Mouse (Mus musculus) myocyte (in vitro differentiated cells): ENCODE measurements around the gene Glmn. TPM values are rescaled to one million over a fixed set of nuclear protein-coding genes. Genes with fewer than 3 reads are reported as not detected.

Experiments
- H3K27me3 ChIP-seq: one replicate; pipeline ENCODE4 v1.6.1; 2011; ENCODE audit not compliant: control insufficient read depth, insufficient read depth, insufficient read length
- H3K36me3 ChIP-seq: one replicate; pipeline ENCODE4 v1.6.1; 2011; ENCODE audit not compliant: control insufficient read depth, insufficient read depth
- H3K4me2 ChIP-seq: one replicate; pipeline ENCODE4 v1.6.1; 2011; ENCODE audit warnings: low read depth, control low read depth
- H3K4me3 ChIP-seq: one replicate; pipeline ENCODE4 v1.5.1; 2011; ENCODE audit warnings: mild to moderate bottlenecking, control low read depth, moderate library complexity
- H3K79me2 ChIP-seq: one replicate; pipeline ENCODE4 v1.6.1; 2011; ENCODE audit not compliant: control insufficient read depth, insufficient read depth
- H3ac ChIP-seq: one replicate; pipeline ENCODE4 v1.6.1; 2011; ENCODE audit not compliant: control insufficient read depth, insufficient read length
- CEBPB ChIP-seq: IDR thresholded peaks from 2 replicates; pipeline ENCODE4 v1.6.1; 2011; ENCODE audit warnings: mild to moderate bottlenecking, moderate library complexity; ENCODE audit not compliant: poor library complexity, insufficient read depth, severe bottlenecking
- E2F4 ChIP-seq: IDR thresholded peaks from one replicate; pipeline ENCODE4 v1.6.1; 2011; ENCODE audit warnings: mild to moderate bottlenecking, control low read depth, moderate library complexity; ENCODE audit not compliant: insufficient read depth
- MAX ChIP-seq: IDR thresholded peaks from one replicate; pipeline ENCODE4 v1.6.1; 2011; ENCODE audit warnings: low read depth, mild to moderate bottlenecking, control low read depth
- MYOD1 ChIP-seq, 3 experiments: IDR thresholded peaks; one replicate each; pipeline ENCODE4 v1.6.1; 2011; ENCODE audit warnings: control low read depth in 2 of 3, low read depth in 2 of 3, mild to moderate bottlenecking in 2 of 3, moderate library complexity in 1 of 3; ENCODE audit not compliant: insufficient read length in 2 of 3, control insufficient read depth in 1 of 3
- MYOG ChIP-seq, 3 experiments: IDR thresholded peaks; one replicate each; pipeline ENCODE4 v1.6.1; 2011; ENCODE audit warnings: control low read depth in 2 of 3, low read depth in 2 of 3, mild to moderate bottlenecking in 2 of 3; ENCODE audit not compliant: insufficient read length in 2 of 3, control insufficient read depth in 1 of 3, insufficient read depth in 1 of 3
- POLR2A ChIP-seq: IDR thresholded peaks from one replicate; pipeline ENCODE4 v1.6.1; 2011; ENCODE audit warnings: low read depth, mild to moderate bottlenecking, control low read depth, moderate library complexity; ENCODE audit not compliant: insufficient read length
- POLR2AphosphoS2 ChIP-seq: IDR thresholded peaks from one replicate; pipeline ENCODE4 v1.6.1; 2011; ENCODE audit warnings: low read depth, control low read depth; ENCODE audit not compliant: insufficient read length
- REST ChIP-seq: IDR thresholded peaks from one replicate; pipeline ENCODE4 v1.6.1; 2011; ENCODE audit warnings: mild to moderate bottlenecking, control low read depth, moderate library complexity; ENCODE audit not compliant: insufficient read depth, insufficient read length
- SRF ChIP-seq: IDR thresholded peaks from one replicate; pipeline ENCODE4 v1.6.1; 2011; ENCODE audit warnings: low read depth; ENCODE audit not compliant: control insufficient read depth, insufficient read length
- TCF12 ChIP-seq: IDR thresholded peaks from one replicate; pipeline ENCODE4 v1.6.1; 2011; ENCODE audit warnings: mild to moderate bottlenecking, control low read depth; ENCODE audit not compliant: poor library complexity, insufficient read depth, severe bottlenecking
- TCF3 ChIP-seq: IDR thresholded peaks from one replicate; pipeline ENCODE4 v1.6.1; 2011; ENCODE audit warnings: low read depth, control low read depth; ENCODE audit not compliant: insufficient read length
- USF1 ChIP-seq: IDR thresholded peaks from one replicate; pipeline ENCODE4 v1.6.1; 2011; ENCODE audit warnings: low read depth, mild to moderate bottlenecking, control low read depth, moderate library complexity
- polyA plus RNA-seq: library from polyadenylated mRNA; unstranded; fragments of >200 nt; fragmentation: generic; extraction: Trizol; gene quantifications from one replicate; pipeline ENCODE4 v1.2.1, GENCODE M21; 2012; ENCODE audit warnings: missing spikeins

The Glmn gene
- polyA plus RNA-seq, 1 experiment, result 2.7 TPM

GRCm38 (mm10) chr5:107500741-107501140, 96.9 kb downstream of the Glmn start:
- Histone ChIP-seq H3K36me3 (no peaks in the 10 kb centered on the region), H3ac (no peak overlapping the region), H3K79me2 (no peaks in the 10 kb centered on the region), H3K27me3 (no peaks in the 10 kb centered on the region), H3K4me3 (no peak overlapping the region), H3K4me2 (no peak overlapping the region)
- TF ChIP-seq USF1 (no peak), MYOD1 (IDR thresholded peaks at IDR 0.05; ENCODE audit: control insufficient read depth in 1 of 3, insufficient read length in 2 of 3, low read depth in 2 of 3) (no peak), POLR2AphosphoS2 (no peak), SRF (no peak), MYOG (IDR thresholded peaks at IDR 0.05; ENCODE audit: control insufficient read depth in 1 of 3, insufficient read depth in 1 of 3, insufficient read length in 2 of 3, low read depth in 2 of 3) (no peak), CEBPB (no peak), REST (no peak), POLR2A (no peak), TCF12 (no peak), MAX (no peak), E2F4 (no peak)

DNA sequence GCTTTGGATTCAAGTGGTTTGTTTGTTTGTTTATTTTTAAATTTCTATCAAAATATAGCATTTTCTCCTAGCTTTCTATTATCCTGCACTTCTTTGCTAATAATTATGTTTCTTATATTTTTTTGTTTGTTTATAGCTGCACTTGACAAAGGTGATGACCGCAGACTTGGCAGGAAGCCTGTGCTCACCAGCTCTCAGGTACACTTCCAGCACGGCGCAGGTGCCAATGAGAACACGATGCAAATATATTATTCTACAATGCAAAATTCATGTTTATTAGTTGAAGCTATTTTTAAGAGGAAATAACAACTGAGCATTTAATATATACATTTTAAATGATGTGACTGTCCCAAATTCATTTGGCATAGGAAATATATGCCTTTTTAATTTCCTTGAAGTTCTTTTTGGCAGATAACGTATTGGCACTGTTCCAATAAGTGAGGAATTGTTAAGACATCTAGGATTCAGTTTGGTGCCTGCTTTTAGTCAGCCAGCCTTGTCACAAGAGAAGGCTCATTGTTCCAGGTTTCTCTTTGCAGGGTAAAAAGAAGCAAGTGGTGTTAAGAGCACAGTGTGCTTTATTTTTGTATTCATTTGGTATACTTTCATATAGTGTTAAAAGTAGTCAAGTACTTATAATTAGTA, 97.7 kb downstream of the Glmn start:
- Histone ChIP-seq H3K36me3 (no peaks in the 10 kb centered on the region), H3K4me3 (no peak overlapping the region), H3K79me2 (no peaks in the 10 kb centered on the region), H3ac (no peak overlapping the region), H3K4me2 (no peak overlapping the region), H3K27me3 (no peaks in the 10 kb centered on the region)
- TF ChIP-seq MYOD1 (IDR thresholded peaks at IDR 0.05; ENCODE audit: control insufficient read depth in 1 of 3, insufficient read length in 2 of 3, low read depth in 2 of 3) (no peak), TCF3 (no peak), REST (no peak), MYOG (IDR thresholded peaks at IDR 0.05; ENCODE audit: control insufficient read depth in 1 of 3, insufficient read depth in 1 of 3, insufficient read length in 2 of 3, low read depth in 2 of 3) (no peak), TCF12 (no peak), USF1 (no peak), MAX (no peak)

Other genes with a start within 250 kb of the Glmn start
- gene Ephx4, start 195.2 kb downstream of the Glmn start, polyA plus RNA-seq, result not detected
- gene Lpcat2b, start 166.3 kb downstream of the Glmn start, polyA plus RNA-seq, result not detected
- 0.62 TPM for gene Btbd8, start 159.9 kb downstream of the Glmn start, polyA plus RNA-seq
- 0.02 TPM for gene Gm42669, start 90.3 kb downstream of the Glmn start, polyA plus RNA-seq
- not detected for gene 1700028K03Rik, start 63.2 kb downstream of the Glmn start, polyA plus RNA-seq
- 9.7 TPM for gene Rpap2, start 515 bp downstream of the Glmn start, polyA plus RNA-seq
- 0.78 TPM for gene Gfi1, start 128.1 kb upstream of the Glmn start, polyA plus RNA-seq
- 0.02 TPM for gene Ube2d2b, start 232.2 kb upstream of the Glmn start, polyA plus RNA-seq